Mouse (Mus musculus) stomach, embryonic 14.5 days (tissue): ENCODE results near the gene Myom3. TPM values are rescaled to one million over a fixed set of nuclear protein-coding genes. Genes with fewer than 3 reads are reported as not detected.
A peak's percentile ranks its signal among the peaks of the same experiment; 100 is the strongest.

Experiments used
- ATAC-seq: fragments of 200-750 bp; cut with Nextera tagmentation; 2 replicates; pipeline ENCODE4 v1.8.0; 2017; ENCODE audit warnings: low read depth, moderate TSS enrichment; ENCODE audit not compliant: insufficient number of reproducible peaks, insufficient read depth, low FRiP score
- H3K27ac ChIP-seq: fragments of 300-500 bp; sonication (generic); 2 replicates; pipeline ENCODE4 v1.5.1; 2014; ENCODE audit warnings: mild to moderate bottlenecking, low read length, moderate library complexity, mixed read lengths
- H3K27me3 ChIP-seq: fragments of 300-500 bp; sonication (generic); 2 replicates; pipeline ENCODE4 v1.6.1; 2014; ENCODE audit warnings: low read length, control low read depth, mixed read lengths; ENCODE audit not compliant: control insufficient read depth, insufficient read depth
- H3K36me3 ChIP-seq: fragments of 300-500 bp; sonication (generic); 2 replicates; pipeline ENCODE4 v1.6.1; 2014; ENCODE audit warnings: mild to moderate bottlenecking, control low read depth, low read length, moderate library complexity, mixed read lengths; ENCODE audit not compliant: control insufficient read depth, insufficient read depth
- H3K4me1 ChIP-seq: fragments of 300-500 bp; sonication (generic); 2 replicates; pipeline ENCODE4 v1.6.1; 2014; ENCODE audit warnings: low read length, control low read depth, mixed read lengths; ENCODE audit not compliant: control insufficient read depth, insufficient read depth
- H3K4me2 ChIP-seq: fragments of 300-500 bp; sonication (generic); replicated peaks from 2 replicates; pipeline ENCODE4 v1.6.1; 2014; ENCODE audit warnings: low read depth, low read length, control low read depth
- H3K4me3 ChIP-seq: fragments of 300-500 bp; sonication (generic); 2 replicates; pipeline ENCODE4 v1.5.1; 2014; ENCODE audit warnings: low read depth, low read length, control low read depth
- H3K9ac ChIP-seq: fragments of 300-500 bp; sonication (generic); replicated peaks from 2 replicates; pipeline ENCODE4 v1.6.1; 2014; ENCODE audit warnings: low read depth, mild to moderate bottlenecking, control low read depth, low read length, moderate library complexity, mixed read lengths
- H3K9me3 ChIP-seq: fragments of 300-500 bp; sonication (generic); 2 replicates; pipeline ENCODE4 v1.6.1; 2016; ENCODE audit warnings: low read depth, low read length, control low read depth; ENCODE audit not compliant: control insufficient read depth
- WGBS: fragments of 180-500 bp; shearing (Covaris S2); extraction: QIAGEN DNeasy Blood & Tissue Kit; methylation state at CpG from one replicate; pipeline ENCODE4 v1.1.7; 2014; 5-methylcytosine and 5-hydroxymethylcytosine counted together
- polyA plus RNA-seq: library from polyadenylated mRNA; unstranded; fragments of >200 nt; fragmentation: Nextera tagmentation; extraction: Ambion mirVana; gene quantifications from 2 replicates; pipeline ENCODE4 v1.2.1, GENCODE M21; 2014

Gene Myom3
- polyA plus RNA-seq, 1 experiment from 2014 or later = 0.09 TPM

DNA sequence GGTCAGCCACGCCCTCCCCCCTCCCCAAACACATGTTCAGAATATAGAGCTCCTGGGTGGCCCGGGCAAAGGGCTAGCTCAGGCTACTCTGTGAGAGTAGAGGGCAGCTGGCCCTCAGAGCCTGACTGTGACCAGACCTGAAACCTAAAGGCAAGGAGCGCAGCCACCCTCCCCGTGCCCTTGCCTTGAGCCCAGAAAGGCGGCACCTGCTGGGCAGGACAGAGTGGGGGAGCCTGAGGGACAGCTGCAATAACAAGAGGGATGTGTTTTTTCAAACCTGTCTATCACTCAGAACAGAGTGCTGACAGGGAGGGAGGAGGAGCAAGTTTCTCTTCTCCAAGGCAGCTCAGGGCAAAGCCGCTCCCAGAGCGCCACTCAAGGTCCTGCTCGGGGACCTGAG lies 15.0 kb downstream of the Myom3 start:
- H3K4me2 ChIP-seq = no peak overlapping the region
- no peak overlapping the region for H3K27ac ChIP-seq
- no peak overlapping the region for H3K9ac ChIP-seq
- ATAC-seq = no peak
- H3K9me3 ChIP-seq = no peaks in the 10 kb centered on the region
- no peak overlapping the region for H3K4me3 ChIP-seq
- H3K4me1 ChIP-seq = no peaks in the 10 kb centered on the region
- no peaks in the 10 kb centered on the region for H3K36me3 ChIP-seq
- WGBS = 72% methylated on average over 8 of the region's 8 CpGs
- H3K27me3 ChIP-seq = no peaks in the 10 kb centered on the region

DNA sequence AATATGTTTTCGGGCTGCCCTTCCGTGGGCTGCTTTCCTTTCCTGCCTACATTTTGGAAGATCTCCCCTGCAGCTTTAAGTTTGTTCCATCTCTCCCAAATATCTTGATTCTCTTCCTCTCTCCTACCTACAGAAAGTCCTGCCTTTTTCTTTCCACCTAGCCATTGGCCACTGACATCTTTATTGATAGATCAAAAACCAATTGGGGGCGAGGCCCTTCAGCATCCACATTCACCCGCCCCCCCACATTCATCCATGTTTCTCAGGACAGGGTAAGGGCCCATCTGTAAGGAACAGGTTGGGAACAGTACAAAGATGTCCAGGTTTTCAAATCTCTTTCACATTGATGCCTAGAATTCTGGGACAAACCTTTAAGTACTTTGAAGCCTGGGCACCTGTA lies 17.3 kb downstream of the Myom3 start:
- no peak for ATAC-seq
- Histone ChIP-seq H3K27ac (no peak overlapping the region), H3K9me3 (no peaks in the 10 kb centered on the region), H3K4me2 (no peak overlapping the region), H3K27me3 (no peaks in the 10 kb centered on the region), H3K36me3 (no peaks in the 10 kb centered on the region), H3K4me3 (no peak overlapping the region), H3K9ac (no peak overlapping the region), H3K4me1 (no peaks in the 10 kb centered on the region)
- 87% methylated on average over 4 of the region's 4 CpGs for WGBS

DNA sequence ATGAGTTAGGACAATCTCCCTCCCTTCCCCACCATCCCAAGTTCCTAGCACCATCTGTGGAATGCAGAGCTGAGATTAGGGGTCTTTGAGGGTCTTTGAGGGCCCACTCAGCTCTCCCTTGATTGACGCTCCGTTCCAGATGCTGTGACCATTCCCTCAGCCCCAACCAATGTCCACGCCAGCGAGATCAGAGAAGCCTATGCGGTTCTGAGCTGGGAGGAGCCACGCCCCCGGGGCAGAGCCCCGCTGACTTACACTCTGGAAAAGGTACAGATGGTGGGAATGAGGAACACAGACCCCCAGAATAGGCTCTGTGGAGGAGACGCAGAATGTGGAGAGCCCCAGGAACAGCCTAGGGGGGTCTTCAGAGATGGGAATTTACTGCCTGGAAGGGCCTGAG lies 20.1 kb downstream of the Myom3 start:
- H3K27me3 ChIP-seq = no peaks in the 10 kb centered on the region
- no peak overlapping the region for H3K4me2 ChIP-seq
- no peak overlapping the region for H3K9ac ChIP-seq
- H3K4me3 ChIP-seq = no peak overlapping the region
- H3K36me3 ChIP-seq = no peaks in the 10 kb centered on the region
- no peaks in the 10 kb centered on the region for H3K4me1 ChIP-seq
- ATAC-seq = no peak
- 59% methylated on average over 9 of the region's 9 CpGs for WGBS
- H3K9me3 ChIP-seq = no peaks in the 10 kb centered on the region
- no peak overlapping the region for H3K27ac ChIP-seq

DNA sequence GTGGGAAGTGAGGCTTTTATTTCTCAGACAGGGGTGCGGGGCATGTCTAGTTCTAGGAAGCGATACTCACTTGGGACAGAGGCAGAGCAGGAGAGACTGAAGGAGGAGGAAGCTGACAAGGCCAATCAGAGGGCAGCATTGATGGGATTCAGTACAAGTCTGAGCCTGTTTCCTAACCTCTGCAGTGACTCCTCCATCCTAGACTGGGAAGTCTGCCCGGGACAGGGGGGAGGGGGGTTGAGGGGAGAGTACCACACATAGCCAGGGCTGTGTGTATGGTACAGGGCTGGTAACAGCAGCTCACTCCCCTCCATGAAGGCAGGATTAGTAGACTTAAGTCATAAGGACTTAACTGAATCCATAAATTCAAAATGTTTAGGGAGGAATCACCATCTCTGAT lies 20.7 kb downstream of the Myom3 start:
- Histone ChIP-seq H3K27ac (no peak overlapping the region), H3K4me2 (no peak overlapping the region), H3K4me3 (no peak overlapping the region), H3K27me3 (no peaks in the 10 kb centered on the region), H3K36me3 (no peaks in the 10 kb centered on the region), H3K4me1 (no peaks in the 10 kb centered on the region), H3K9me3 (no peaks in the 10 kb centered on the region), H3K9ac (no peak overlapping the region)
- WGBS = 57% methylated on average over 3 of the region's 3 CpGs
- peak; percentile 75 for ATAC-seq

DNA sequence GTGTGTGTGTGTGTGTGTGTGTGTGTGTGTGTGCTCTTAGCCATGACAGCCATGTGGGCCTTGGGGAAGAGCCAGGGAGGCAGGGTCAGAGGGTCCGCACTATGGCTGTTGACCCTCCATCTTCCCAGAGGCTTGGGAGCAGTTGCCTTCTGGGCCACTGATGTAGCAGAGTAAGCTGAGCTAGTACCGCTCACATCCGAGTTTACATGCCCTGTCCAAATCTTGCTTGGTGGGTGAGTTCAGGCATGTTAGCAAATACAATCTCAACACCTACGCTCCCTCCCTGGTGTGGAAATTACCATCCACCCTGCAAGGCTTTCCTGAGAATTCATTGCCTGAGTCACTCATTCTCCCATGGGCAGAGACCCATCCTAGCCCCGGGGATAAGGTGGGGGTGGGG lies 21.8 kb downstream of the Myom3 start:
- Histone ChIP-seq H3K9me3 (no peaks in the 10 kb centered on the region), H3K4me1 (no peaks in the 10 kb centered on the region), H3K27me3 (no peaks in the 10 kb centered on the region), H3K9ac (no peak overlapping the region), H3K27ac (no peak overlapping the region), H3K4me3 (no peak overlapping the region), H3K4me2 (no peak overlapping the region), H3K36me3 (no peaks in the 10 kb centered on the region)
- 83% methylated on average over 5 of the region's 5 CpGs for WGBS
- ATAC-seq = no peak

DNA sequence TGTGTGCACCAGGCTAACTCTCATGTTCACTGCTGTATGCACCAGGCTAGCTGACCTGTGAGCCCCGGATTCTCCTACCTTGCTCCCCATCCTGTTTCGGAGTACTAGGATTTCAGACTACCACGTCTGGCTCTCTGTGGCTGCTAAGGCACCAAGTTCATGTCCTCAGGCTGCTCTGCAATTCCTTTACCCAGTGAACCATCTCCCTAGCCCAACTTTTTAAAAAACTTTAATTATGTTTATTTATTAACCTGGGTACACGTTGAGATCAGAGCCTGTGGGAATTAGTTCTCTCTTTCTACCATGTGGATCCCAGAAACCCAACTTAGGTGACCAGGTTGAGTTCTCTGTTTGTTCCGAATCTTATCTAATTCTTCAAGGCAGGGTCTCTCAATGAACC lies 27.1 kb downstream of the Myom3 start:
- H3K27ac ChIP-seq = no peak overlapping the region
- H3K36me3 ChIP-seq = no peaks in the 10 kb centered on the region

DNA sequence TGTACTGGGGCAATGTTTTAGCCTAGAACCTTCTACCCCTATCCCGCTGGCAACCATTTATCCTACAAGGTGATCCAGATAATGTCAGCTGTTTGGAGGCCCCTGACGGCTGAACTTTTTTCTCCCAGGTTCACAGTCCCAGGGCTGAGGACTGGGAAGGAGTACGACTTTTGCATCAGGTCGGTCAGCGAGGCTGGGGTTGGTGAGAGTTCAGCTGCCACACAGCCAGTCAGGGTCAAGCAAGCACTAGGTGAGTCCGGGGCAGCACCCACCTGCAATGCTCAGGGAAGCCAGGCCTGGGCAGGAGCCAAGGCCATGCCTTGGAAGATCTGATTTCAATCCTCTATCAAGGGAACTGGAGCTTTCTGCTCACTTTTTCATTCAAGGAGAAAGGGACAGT lies 27.8 kb downstream of the Myom3 start:
- Histone ChIP-seq H3K4me1 (no peaks in the 10 kb centered on the region), H3K27ac (no peak overlapping the region), H3K36me3 (no peaks in the 10 kb centered on the region), H3K9me3 (no peaks in the 10 kb centered on the region), H3K27me3 (no peaks in the 10 kb centered on the region), H3K9ac (no peak overlapping the region), H3K4me2 (no peak overlapping the region), H3K4me3 (no peak overlapping the region)
- 81% methylated on average over 6 of the region's 6 CpGs for WGBS
- no peak for ATAC-seq

More for the DNA sequence above, 27.1 kb downstream of the Myom3 start:
- Histone ChIP-seq H3K27me3 (no peaks in the 10 kb centered on the region), H3K4me2 (no peak overlapping the region), H3K9ac (no peak overlapping the region), H3K4me3 (no peak overlapping the region), H3K9me3 (no peaks in the 10 kb centered on the region), H3K4me1 (no peaks in the 10 kb centered on the region)
- ATAC-seq = no peak
- WGBS = 81% methylated on average over 5 of the region's 5 CpGs

DNA sequence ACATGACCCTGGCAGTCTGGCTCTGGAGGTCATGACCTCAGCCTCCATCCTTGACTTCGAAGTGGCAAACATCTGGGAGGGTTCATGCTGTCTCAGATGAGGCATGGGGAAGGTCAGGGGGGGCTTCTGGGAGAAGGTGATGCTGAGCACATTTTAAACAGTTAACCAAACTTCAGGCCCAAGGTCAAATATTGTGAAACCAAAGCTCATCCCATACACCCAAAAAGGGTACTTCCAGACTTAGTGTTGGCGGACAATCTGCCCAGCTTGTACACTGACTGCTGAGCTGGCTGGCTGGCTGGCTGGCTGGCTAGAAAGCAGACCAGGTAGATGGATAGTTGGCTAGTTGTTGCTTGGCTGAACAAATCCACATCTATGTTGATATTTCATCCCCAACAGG lies 29.6 kb downstream of the Myom3 start:
- no peak overlapping the region for H3K4me2 ChIP-seq
- H3K4me1 ChIP-seq = no peaks in the 10 kb centered on the region
- no peak overlapping the region for H3K4me3 ChIP-seq
- WGBS = 66% methylated on average over 2 of the region's 2 CpGs
- H3K27ac ChIP-seq = no peak overlapping the region
- no peaks in the 10 kb centered on the region for H3K36me3 ChIP-seq
- H3K27me3 ChIP-seq = no peaks in the 10 kb centered on the region
- no peak overlapping the region for H3K9ac ChIP-seq
- no peak for ATAC-seq
- no peaks in the 10 kb centered on the region for H3K9me3 ChIP-seq

DNA sequence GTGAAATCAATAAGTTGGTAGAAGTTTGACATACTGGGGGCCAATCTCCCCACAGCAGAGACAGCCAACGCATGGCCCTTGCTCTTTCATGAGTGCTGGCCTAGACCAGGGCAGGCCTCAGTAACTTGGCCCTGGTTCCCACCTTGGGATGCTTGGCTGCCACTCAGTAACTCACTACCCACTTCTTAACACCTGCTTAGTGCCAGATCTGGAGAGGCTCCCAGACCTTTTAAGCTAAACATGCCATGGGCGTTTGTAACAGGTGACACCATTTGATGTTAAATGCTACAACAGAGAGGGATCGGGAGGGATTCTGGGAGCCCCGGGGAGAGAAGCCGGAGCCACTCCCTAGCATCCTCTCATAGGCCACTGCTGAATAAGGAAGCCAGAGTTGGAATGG lies 33.3 kb downstream of the Myom3 start:
- no peak overlapping the region for H3K27ac ChIP-seq
- WGBS = 92% methylated on average over 5 of the region's 5 CpGs
- H3K4me1 ChIP-seq = 0 out of 2 replicates have a peak, but pooled peaks cover under 1% of the 10 kb centered on the region
- no peak overlapping the region for H3K9ac ChIP-seq
- H3K9me3 ChIP-seq = no peaks in the 10 kb centered on the region
- no peaks in the 10 kb centered on the region for H3K27me3 ChIP-seq
- H3K4me3 ChIP-seq = no peak overlapping the region
- no peak overlapping the region for H3K4me2 ChIP-seq
- no peaks in the 10 kb centered on the region for H3K36me3 ChIP-seq
- no peak for ATAC-seq
